Mouse (Mus musculus) stomach, postnatal 0 days (tissue): ENCODE measurements around the gene Hinfp. TPM values are rescaled to one million over a fixed set of nuclear protein-coding genes. Genes with fewer than 3 reads are reported as not detected.
"Not testable (repeated sequence)": the region's sequence is repeated elsewhere in the genome, so short reads cannot be mapped to it uniquely, and the experiment has no call there.

ENCODE experiments used
- ATAC-seq: fragments of 200-750 bp; cut with Nextera tagmentation; 2 replicates; pipeline ENCODE4 v1.8.0; 2017; ENCODE audit not compliant: low FRiP score, low TSS enrichment
- DNase-seq: peaks from one replicate; pipeline ENCODE4 v3.0.0-alpha.2; 2016; ENCODE audit warnings: low spot score
- H3K27ac ChIP-seq: fragments of 300-500 bp; sonication (generic); replicated peaks from 2 replicates; pipeline ENCODE4 v1.5.1; 2014; ENCODE audit warnings: mild to moderate bottlenecking, control low read depth
- H3K27me3 ChIP-seq: fragments of 300-500 bp; sonication (generic); 2 replicates; pipeline ENCODE4 v1.6.1; 2014; ENCODE audit warnings: low read length; ENCODE audit not compliant: control insufficient read depth, insufficient read depth
- H3K36me3 ChIP-seq: fragments of 300-500 bp; sonication (generic); 2 replicates; pipeline ENCODE4 v1.6.1; 2014; ENCODE audit warnings: low read length, mixed read lengths; ENCODE audit not compliant: control insufficient read depth, insufficient read depth
- H3K4me1 ChIP-seq: fragments of 300-500 bp; sonication (generic); replicated peaks from 2 replicates; pipeline ENCODE4 v1.6.1; 2014; ENCODE audit warnings: antibody characterized with exemption; ENCODE audit not compliant: control insufficient read depth, insufficient read depth
- H3K4me2 ChIP-seq: fragments of 300-500 bp; sonication (generic); replicated peaks from 2 replicates; pipeline ENCODE4 v1.6.1; 2014; ENCODE audit warnings: low read depth, mild to moderate bottlenecking, control low read depth, moderate library complexity
- H3K4me3 ChIP-seq: fragments of 300-500 bp; sonication (generic); 2 replicates; pipeline ENCODE4 v1.5.1; 2014; ENCODE audit warnings: low read depth, low read length, control low read depth
- H3K9ac ChIP-seq: fragments of 300-500 bp; sonication (generic); 2 replicates; pipeline ENCODE4 v1.6.1; 2014; ENCODE audit warnings: mild to moderate bottlenecking, low read length, control low read depth, mixed read lengths
- H3K9me3 ChIP-seq: fragments of 300-500 bp; sonication (generic); 2 replicates; pipeline ENCODE4 v1.6.1; 2016; ENCODE audit warnings: low read length; ENCODE audit not compliant: control insufficient read depth
- CTCF ChIP-seq: IDR thresholded peaks from 2 replicates; pipeline ENCODE4 v1.5.1; 2016; ENCODE audit warnings: antibody characterized with exemption, low read depth, mild to moderate bottlenecking, moderate library complexity
- EP300 ChIP-seq: optimal IDR thresholded peaks from 2 replicates; pipeline ENCODE3; 2016; ENCODE audit warnings: antibody characterized with exemption
- WGBS: fragments of 180-500 bp; shearing (Covaris S2); extraction: QIAGEN DNeasy Blood & Tissue Kit; methylation state at CpG from one replicate; pipeline ENCODE4 v1.1.7; 2014; 5-methylcytosine and 5-hydroxymethylcytosine counted together
- polyA plus RNA-seq: library from polyadenylated mRNA; unstranded; fragments of >200 nt; fragmentation: Nextera tagmentation; extraction: Ambion mirVana; gene quantifications from 2 replicates; pipeline ENCODE4 v1.2.1, GENCODE M21; 2015

Hinfp gene
- polyA plus RNA-seq, 1 experiment from 2014 or later: 8.9 TPM

DNA sequence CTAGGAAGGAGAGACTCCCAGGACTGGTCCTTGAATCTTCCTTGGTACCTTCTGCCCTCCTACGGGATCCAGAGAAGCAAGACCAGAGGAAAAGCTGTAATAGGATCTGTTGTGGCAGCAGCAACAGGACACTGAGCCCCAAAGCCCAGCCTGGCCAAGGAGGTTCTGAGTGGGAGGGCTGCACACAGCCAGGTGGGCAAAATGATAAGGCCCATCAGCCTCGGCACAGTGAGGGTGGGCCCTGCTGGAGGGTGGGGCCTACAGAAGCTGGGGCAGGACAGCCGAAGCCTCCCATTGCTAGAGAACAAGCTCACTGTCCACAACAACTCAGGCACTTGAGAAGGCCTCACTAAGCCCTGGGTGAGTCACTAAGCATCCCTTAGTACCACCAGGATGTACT, 36.7 kb upstream of the Hinfp start:
- H3K9me3 ChIP-seq: no peaks in the 10 kb centered on the region
- WGBS: 73% methylated on average over 3 of the region's 3 CpGs
- DNase-seq: no peak
- no peaks in the 10 kb centered on the region for H3K27me3 ChIP-seq
- 0 out of 2 replicates have a peak, but pooled peaks cover 2% of the 10 kb centered on the region for H3K4me1 ChIP-seq
- H3K27ac ChIP-seq: peak overlapping the region; percentile 98
- H3K9ac ChIP-seq: peak overlapping the region; percentile 27; the same call in 1 of the 2 replicates
- H3K36me3 ChIP-seq: peaks cover 11% of the 10 kb centered on the region; the same call in 1 of the 2 replicates
- no peak overlapping the region for H3K4me3 ChIP-seq
- ATAC-seq: no peak
- no peak overlapping the region for H3K4me2 ChIP-seq
- TF ChIP-seq EP300: no peak
- TF ChIP-seq CTCF: no peak

DNA sequence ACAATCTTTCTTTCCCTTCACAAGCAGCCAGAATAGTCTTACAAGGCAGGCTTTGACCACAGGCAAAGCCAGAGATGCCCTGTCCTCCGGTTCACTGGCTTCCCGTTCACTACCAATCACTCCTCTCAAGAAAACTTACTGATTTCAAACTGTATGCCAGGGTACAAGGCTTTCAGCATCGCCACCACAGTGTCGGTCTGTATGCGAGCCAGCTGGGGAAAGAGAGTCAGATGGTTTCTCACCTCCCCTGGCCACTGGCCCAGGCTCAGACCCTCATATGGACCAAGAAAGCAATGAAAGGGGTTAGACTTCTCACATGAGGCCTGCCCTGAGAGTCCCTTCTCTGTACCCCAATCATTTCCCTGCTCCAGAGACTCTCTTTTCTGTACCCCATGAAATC, 36.0 kb upstream of the Hinfp start:
- 90% methylated on average over 5 of the region's 5 CpGs for WGBS
- Histone ChIP-seq H3K27ac (no peak overlapping the region), H3K9ac (no peak overlapping the region), H3K4me2 (no peak overlapping the region), H3K27me3 (no peaks in the 10 kb centered on the region), H3K4me3 (no peak overlapping the region), H3K9me3 (no peaks in the 10 kb centered on the region), H3K4me1 (0 out of 2 replicates have a peak, but pooled peaks cover 2% of the 10 kb centered on the region), H3K36me3 (peaks cover 11% of the 10 kb centered on the region; the same call in 1 of the 2 replicates)
- ATAC-seq: no peak
- no peak for DNase-seq
- TF ChIP-seq EP300 (no peak), CTCF (no peak)

DNA sequence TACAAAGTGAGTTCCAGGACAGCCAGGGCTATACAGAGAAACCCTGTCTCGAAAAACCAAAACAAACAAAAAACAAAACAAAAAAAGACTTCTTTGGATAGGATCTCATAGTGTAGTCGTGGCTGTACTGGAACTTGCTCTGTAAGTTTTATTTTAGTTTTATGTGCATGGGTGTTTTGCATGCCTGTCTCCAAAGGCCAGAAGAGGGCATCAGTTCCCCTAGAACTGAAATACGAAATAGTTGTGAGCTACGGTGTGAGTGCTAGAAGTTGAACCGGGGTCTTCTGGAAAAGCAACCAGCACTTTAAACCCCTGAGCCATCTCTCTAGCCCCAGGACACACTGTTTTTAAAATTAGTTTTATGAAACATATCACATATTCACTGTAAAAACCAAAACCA, 33.1 kb upstream of the Hinfp start:
- Histone ChIP-seq H3K4me1 (0 out of 2 replicates have a peak, but pooled peaks cover 2% of the 10 kb centered on the region), H3K4me3 (no peak overlapping the region), H3K4me2 (no peak overlapping the region), H3K36me3 (peaks cover 11% of the 10 kb centered on the region; the same call in 1 of the 2 replicates), H3K9ac (no peak overlapping the region), H3K27ac (no peak overlapping the region), H3K9me3 (no peaks in the 10 kb centered on the region), H3K27me3 (no peaks in the 10 kb centered on the region)
- no peak for ATAC-seq
- WGBS: 76% methylated on average over 5 of the region's 5 CpGs
- TF ChIP-seq EP300: no peak
- peak; percentile 40 for TF ChIP-seq CTCF
- DNase-seq: no peak

GRCm38 (mm10) chr9:44337436-44338169, 32.1 kb upstream of the Hinfp start:
- 59% methylated on average over 9 of the region's 9 CpGs for WGBS
- no peak for DNase-seq
- H3K27ac ChIP-seq: peak overlapping the region; percentile 35; the same call in 1 of the 2 replicates

GRCm38 (mm10) chr9:44336964-44337363, 31.5 kb upstream of the Hinfp start:
- H3K9ac ChIP-seq: peak overlapping the region; percentile 23; the same call in 1 of the 2 replicates
- H3K4me1 ChIP-seq: no peaks in the 10 kb centered on the region
- WGBS: 55% methylated on average over 3 of the region's 3 CpGs
- DNase-seq: no peak
- H3K36me3 ChIP-seq: peaks cover 24% of the 10 kb centered on the region; the same call in 1 of the 2 replicates
- ATAC-seq: no peak
- H3K4me3 ChIP-seq: 0 out of 2 replicates have a peak overlapping the region, but pooled peaks have one; percentile 78
- H3K9me3 ChIP-seq: no peaks in the 10 kb centered on the region
- H3K27ac ChIP-seq: peak overlapping the region; percentile 35; the same call in 1 of the 2 replicates
- no peak for TF ChIP-seq CTCF
- no peak for TF ChIP-seq EP300
- peak overlapping the region; percentile 94 for H3K4me2 ChIP-seq
- H3K27me3 ChIP-seq: no peaks in the 10 kb centered on the region

More at GRCm38 (mm10) chr9:44337436-44338169, 32.1 kb upstream of the Hinfp start:
- no peak overlapping the region for H3K4me3 ChIP-seq
- H3K4me2 ChIP-seq: peak overlapping the region; percentile 94; the same call in 1 of the 2 replicates
- no peaks in the 10 kb centered on the region for H3K9me3 ChIP-seq
- H3K27me3 ChIP-seq: no peaks in the 10 kb centered on the region
- TF ChIP-seq CTCF (no peak), EP300 (no peak)
- peaks cover 21% of the 10 kb centered on the region; the same call in 1 of the 2 replicates for H3K36me3 ChIP-seq
- no peak for ATAC-seq
- H3K9ac ChIP-seq: peak overlapping the region; percentile 8; the same call in 1 of the 2 replicates
- 0 out of 2 replicates have a peak, but pooled peaks cover 2% of the 10 kb centered on the region for H3K4me1 ChIP-seq

DNA sequence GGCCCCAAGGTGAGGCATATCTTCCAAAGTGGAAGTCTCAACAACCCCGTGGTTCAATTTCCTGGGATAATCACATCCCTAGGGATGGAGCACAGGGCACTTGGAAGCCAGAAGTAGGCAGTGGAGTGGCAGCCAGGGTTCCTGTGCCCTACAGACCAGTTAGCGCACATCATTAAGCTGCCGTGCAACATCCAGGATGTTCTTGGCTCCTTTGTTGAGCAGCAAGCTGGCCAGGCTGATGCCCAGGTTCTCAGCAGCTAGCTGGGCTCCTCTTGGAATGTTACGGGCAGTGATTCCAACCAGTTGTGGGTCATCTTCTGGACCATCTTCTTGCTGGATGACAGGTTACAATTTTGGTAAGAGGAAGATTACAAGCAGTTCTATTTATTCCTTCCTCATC, 31.0 kb upstream of the Hinfp start:
- H3K27me3 ChIP-seq, H3K4me1 ChIP-seq, H3K27ac ChIP-seq, ATAC-seq, DNase-seq, H3K9me3 ChIP-seq: not testable (repeated sequence)
- WGBS: 33% methylated on average over 4 of the region's 4 CpGs
- H3K9ac ChIP-seq: peak overlapping the region; percentile 23; the same call in 1 of the 2 replicates
- peak overlapping the region; percentile 78 for H3K4me3 ChIP-seq
- H3K4me2 ChIP-seq: peak overlapping the region; percentile 94
- H3K36me3 ChIP-seq: peaks cover 27% of the 10 kb centered on the region; the same call in 1 of the 2 replicates
